In the genomic region with DNA sequence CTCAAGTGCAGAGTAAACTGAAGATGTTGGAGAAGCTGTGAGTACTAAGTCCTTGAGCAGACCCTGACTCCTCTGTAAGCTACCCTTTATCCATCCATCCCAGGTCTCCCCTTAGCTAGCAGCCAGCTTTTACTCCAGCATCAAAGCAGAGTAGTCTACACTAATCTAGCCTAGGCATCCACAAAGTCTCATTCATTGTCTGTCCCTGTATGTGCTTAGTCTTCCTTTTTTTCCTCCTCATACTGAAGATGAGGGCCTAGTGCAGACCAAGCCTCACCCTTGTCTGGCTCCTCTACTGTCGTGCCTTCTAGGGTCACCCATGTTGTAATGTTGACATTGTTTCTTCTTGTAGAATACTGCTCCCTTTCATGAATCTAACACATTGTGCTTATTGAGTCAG, we compare ENCODE assay signal across 30 mouse cellular contexts. TPM values are rescaled to one million over a fixed set of nuclear protein-coding genes. Genes with fewer than 3 reads are reported as not detected.
"Had no signal": no experiment of that assay in that cellular context is flagged by ENCODE, and none has a peak within 500 bp of the region (broad histone marks: within the 10 kb centered on the region; RNA-seq: fewer than 3 reads in every experiment).

No protein-coding gene starts in this region.

- H3K27ac ChIP-seq: embryonic facial prominence, embryonic 10.5 days; embryonic facial prominence, embryonic 12.5 days; embryonic facial prominence, embryonic 13.5 days; embryonic facial prominence, embryonic 15.5 days; forebrain, embryonic 10.5 days; forebrain, embryonic 12.5 days; forebrain, embryonic 13.5 days; forebrain, embryonic 15.5 days; gastrocnemius, adult 2 months; heart, adult 2 months had no signal

- H3K4me3 ChIP-seq: embryonic facial prominence, embryonic 10.5 days; embryonic facial prominence, embryonic 12.5 days; embryonic facial prominence, embryonic 13.5 days; embryonic facial prominence, embryonic 15.5 days; erythroblast, embryonic 14.5 days; forebrain, embryonic 10.5 days; forebrain, embryonic 12.5 days; forebrain, embryonic 13.5 days; forebrain, embryonic 15.5 days; gastrocnemius, adult 2 months; heart, adult 2 months had no signal

- H3K4me2 ChIP-seq: embryonic facial prominence, embryonic 12.5 days; embryonic facial prominence, embryonic 13.5 days; embryonic facial prominence, embryonic 15.5 days; forebrain, embryonic 12.5 days; forebrain, embryonic 13.5 days; forebrain, embryonic 15.5 days had no signal

- ATAC-seq: forebrain, embryonic 13.5 days; forebrain, embryonic 14.5 days; forebrain, embryonic 15.5 days; forebrain, embryonic 16.5 days; forebrain, postnatal 0 days had no signal

- H3K27me3 ChIP-seq: embryonic facial prominence, embryonic 12.5 days; embryonic facial prominence, embryonic 13.5 days; embryonic facial prominence, embryonic 15.5 days; forebrain, embryonic 12.5 days; forebrain, embryonic 13.5 days; forebrain, embryonic 15.5 days had no signal

- DNase-seq: cerebellum, adult 2 months; cerebellum, adult 8-10 months; cerebellum, adult 9-10 months; cerebellum, adult 9-11 months; cerebellum, postnatal 10 days; cerebellum, postnatal 14 days; cerebellum, postnatal 25 days; cerebellum, postnatal 36 days; embryo, embryonic 11 days; forebrain, postnatal 0 days; gastrocnemius, adult 2 months; gastrocnemius, postnatal 10 days; gastrocnemius, postnatal 14 days; gastrocnemius, postnatal 25 days; gastrocnemius, postnatal 36 days; heart, adult 18-20 months; heart, adult 2 months had no signal

- H3K9me3 ChIP-seq: embryonic facial prominence, embryonic 10.5 days; embryonic facial prominence, embryonic 12.5 days; embryonic facial prominence, embryonic 13.5 days; embryonic facial prominence, embryonic 15.5 days; forebrain, embryonic 10.5 days; forebrain, embryonic 12.5 days; forebrain, embryonic 13.5 days; forebrain, embryonic 15.5 days had no signal

- H3K9ac ChIP-seq: embryonic facial prominence, embryonic 12.5 days; embryonic facial prominence, embryonic 13.5 days; embryonic facial prominence, embryonic 15.5 days; forebrain, embryonic 12.5 days; forebrain, embryonic 13.5 days; forebrain, embryonic 15.5 days; forebrain, postnatal 0 days had no signal

RNA-seq across cellular contexts. Expression of a gene that starts 36.7 kb away (rescaled TPM):
- total RNA-seq: common myeloid progenitor, adult 5-6 weeks; gastrocnemius, postnatal 25 days; gastrocnemius, postnatal 36 days; granulocyte monocyte progenitor cell, adult 5-6 weeks had no signal
